Mouse (Mus musculus): Measurements from ENCODE around the gene Ppme1.

Gene Ppme1

DNA sequence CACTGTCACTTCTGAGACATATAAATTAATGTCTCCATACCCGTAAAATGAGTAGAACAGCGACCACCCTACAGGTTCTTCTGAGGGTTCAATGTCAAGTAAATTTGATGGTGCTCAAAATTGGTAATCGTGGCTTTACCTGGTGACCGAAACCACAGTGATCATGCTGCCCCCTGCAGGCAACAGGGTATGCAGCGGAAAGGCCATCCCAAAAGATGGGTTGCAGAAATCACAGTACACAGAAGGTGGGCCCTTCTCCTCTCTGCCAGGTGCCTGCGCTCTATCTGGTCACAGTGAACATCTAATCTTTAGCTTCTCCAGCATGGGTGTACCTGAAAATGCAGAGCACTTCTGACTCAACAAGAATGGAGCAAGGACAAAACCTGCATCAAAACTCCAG lies 46.6 kb downstream of the Ppme1 start:
- DNase-seq: peak; percentile 26

DNA sequence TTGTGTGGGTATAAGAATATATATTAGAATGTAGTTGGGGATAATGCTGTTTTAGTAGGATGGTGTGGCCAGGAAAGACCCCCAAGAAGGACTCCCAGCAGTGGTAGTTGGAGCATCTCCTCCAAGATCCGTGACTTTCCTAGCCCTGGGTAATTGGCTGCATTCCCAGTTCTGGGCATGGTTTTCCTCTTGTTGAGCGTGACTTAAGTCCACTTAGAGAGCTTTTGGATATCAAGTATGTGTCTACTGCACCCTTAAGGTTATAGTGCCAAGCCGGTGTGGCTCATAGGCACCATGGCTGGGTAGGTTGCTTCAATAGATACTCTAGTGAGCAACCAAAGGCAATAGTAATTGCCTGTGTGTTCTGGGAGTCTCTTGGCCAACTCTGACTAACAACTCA lies 48.4 kb downstream of the Ppme1 start:
- no peak for DNase-seq

DNA sequence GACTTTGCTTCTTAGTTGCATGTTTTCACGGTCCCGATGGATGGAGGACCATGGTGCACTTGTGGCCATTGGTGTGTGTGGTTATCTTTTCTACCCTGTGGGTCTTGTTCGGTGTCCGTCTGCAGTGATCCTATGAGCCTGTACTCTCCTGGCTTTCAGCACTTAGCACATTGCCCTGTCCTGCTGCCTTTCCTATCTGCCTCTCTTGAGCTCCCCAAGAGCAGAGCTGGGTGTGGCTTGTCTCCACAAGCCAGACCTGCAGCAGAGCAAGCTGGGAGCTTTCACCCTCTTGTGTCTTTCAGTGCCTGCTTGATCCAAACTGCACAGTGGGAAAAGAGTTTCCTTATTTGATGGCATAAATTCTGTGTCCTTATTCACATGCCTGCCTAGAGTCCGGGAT lies 54.6 kb downstream of the Ppme1 start:
- DNase-seq: no peak

DNA sequence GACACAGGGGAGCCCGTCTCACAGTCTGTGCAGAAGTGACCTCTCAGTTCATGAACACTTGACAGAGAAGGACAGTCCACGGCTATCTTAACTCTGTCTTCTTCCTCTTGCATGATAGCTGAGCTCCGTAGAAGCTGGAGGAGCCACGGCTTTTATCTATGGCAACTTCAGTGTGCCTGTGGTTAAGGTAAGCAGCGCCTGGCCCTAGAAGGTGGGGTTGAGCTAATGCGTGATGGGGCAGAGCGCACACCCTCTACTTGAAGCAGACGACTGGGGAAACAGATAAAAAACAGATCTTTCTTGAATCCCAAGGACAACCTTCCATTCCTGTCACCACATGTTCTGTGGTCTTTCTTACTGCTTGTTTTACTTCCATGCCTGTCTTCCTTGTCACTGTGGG lies 55.2 kb downstream of the Ppme1 start:
- DNase-seq: no peak

DNA sequence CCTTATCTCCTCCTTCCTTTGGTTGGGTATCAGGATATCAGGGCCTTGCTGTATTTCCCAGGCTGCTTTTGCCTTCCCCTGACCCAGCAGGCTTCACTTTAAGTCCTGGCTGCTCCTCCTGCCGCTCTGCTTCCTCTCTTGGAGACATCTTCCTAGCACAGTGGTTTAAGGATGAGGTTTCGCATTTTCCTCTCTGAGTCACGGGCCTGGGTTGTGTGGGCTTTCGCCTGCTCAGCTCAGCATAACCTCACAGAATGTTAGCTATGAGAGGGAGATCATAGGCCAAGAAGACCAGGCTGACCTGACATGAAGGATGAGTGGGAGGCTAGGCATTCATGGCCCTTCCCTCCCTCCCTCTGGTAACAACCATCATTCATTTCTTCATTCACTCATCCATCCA lies 59.4 kb downstream of the Ppme1 start:
- DNase-seq: no peak

DNA sequence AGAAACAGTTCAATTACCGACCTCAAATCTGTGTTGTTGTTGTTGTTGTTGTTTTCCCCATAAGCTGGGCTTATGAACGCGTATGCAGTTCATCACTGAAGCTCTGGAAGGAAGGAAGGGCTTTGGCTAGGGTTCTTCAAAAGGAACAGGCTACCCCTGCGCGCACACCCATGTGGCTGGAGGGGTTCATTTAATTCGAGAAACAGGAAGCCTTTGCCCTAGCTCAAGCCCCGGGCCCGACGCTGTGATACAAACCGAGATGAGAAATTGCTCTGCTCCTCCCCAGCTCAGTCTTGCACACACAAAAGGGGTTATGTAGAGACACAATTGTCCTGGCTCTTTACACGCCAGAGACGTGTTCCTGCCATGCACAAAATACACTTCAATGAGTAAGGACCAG lies 61.8 kb downstream of the Ppme1 start:
- no peak for DNase-seq

DNA sequence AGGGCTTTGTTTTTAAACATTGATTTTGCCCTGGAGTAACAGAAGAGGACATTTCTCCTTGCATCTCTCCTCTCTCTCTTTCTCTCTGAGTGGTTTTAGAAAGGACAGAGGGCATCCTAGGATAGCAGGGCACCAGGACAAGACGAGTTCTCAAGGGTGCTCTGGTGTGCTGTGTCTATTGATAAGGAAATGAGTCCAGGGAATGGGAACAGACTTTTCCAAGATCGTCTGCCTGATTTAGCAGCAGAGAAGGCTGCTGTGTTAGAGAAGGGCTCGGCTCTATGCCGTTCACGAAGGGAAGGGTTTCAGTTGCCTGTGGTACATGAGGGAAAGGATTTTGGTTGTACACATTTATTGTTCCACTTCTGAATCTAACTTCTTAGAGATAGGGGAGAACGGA lies 62.4 kb downstream of the Ppme1 start:
- no peak for DNase-seq

DNA sequence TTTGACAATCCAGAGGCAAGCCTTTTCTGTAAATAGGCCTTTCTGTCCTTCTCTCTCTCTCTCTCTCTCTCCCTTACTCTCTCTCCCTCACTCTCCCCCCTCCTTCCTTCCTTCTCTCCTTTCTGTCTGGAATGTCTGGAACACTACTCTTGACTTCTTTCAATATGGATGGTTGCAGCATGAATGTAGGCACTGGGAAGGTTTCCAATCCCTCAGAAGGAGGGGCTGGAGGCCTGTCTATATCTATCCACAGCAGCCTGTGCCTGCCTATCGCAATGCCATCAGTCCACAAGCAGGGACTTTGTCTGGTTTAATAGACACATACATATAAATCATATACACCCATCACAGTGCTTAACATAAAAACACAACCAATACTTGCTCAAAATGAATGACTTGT lies 62.9 kb downstream of the Ppme1 start:
- no peak for DNase-seq

DNA sequence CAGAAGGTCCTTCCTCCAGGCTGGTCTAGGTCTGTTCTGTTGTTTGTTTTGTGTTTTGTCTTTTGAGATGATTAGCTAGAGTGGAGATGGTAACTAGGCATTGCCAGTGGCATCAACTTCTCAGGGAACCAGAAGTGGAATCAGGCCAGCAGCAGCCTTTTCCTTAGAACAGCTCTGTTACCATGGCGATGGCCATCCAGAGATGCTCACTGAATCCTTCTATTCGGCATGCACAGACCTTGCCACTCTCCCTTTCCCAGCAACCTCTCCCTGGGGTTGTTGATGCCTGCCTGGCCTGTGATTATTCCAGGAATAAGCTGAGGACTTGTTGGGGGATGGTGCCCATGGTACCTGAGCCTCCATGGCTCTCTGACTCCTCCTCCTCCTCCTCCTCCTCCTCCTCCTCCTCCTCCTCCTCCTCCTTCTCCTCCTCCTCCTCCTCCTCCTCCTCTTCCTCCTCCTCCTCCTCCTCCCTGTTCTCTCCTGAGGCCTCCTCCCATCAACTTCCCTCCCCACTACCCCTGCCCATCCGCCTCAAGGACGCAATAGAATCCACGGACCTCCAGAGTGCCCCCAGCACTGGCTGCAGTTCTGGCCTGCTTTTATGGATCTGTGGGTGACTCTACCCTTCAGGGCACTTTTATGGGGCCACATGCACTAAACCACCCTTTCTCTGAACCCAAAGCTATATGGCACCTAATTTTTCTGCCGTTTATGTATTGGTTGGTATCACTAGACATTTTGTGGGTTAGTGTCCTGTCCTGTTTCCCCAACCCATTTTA lies 64.0 kb downstream of the Ppme1 start:
- peak; percentile 73 for DNase-seq

DNA sequence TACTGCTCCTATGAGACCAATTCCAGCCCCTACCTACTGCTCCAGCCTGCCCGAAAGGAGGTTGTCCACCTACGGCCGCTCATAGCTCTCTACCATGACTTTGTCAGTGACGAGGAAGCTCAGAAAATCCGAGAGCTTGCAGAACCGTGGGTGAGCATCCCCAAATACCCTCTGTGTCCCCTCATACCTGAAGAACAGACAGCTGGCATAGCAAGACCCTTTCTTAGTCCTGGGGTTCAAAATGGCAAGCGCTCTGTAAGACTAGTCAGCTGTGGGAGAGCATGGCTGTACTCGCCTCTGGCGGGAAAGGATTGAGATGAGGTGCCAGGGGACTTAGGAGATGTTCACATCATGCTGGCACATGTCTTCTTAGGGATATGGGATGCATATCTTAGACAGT lies 66.2 kb downstream of the Ppme1 start:
- DNase-seq: no peak

DNA sequence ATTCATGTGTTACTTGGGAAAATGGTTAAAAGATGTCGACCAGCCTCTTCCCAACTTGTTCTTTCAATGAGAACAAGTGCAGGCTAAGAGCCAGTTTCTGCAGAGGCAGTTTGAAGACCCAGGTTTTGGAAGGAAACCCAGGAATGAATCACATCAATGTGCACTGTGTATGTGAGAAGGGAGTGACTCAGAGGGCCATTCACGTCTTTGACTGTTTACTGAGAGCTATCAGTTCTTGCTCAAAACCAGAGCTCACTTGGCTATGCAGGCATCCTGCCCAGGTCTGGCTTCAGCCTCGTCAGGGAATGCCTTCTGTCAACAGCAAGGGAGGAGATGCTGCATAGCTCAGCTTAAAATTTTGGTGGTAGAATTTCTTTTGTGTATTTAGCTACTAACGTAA lies 69.8 kb downstream of the Ppme1 start:
- DNase-seq: peak; percentile 82

DNA sequence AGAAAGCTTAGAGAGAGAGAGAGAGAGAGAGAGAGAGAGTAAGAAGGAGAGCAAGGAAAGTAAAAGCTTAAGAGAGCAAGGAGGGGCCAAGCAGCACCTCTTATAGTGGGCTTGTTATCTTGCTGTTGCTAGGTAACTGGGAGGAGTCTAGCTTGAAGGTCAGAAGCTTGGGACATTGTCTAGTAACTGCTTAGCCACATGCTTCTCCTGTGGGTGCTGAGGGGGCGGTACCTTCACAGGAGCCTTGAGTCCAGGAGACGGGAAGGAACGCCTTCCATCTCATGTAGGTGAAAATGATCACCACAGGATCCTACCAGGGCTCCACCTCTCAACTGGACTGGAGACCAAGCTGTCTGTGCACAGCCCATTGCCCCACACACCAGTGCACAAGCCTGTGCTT lies 70.7 kb downstream of the Ppme1 start:
- no peak for DNase-seq

DNA sequence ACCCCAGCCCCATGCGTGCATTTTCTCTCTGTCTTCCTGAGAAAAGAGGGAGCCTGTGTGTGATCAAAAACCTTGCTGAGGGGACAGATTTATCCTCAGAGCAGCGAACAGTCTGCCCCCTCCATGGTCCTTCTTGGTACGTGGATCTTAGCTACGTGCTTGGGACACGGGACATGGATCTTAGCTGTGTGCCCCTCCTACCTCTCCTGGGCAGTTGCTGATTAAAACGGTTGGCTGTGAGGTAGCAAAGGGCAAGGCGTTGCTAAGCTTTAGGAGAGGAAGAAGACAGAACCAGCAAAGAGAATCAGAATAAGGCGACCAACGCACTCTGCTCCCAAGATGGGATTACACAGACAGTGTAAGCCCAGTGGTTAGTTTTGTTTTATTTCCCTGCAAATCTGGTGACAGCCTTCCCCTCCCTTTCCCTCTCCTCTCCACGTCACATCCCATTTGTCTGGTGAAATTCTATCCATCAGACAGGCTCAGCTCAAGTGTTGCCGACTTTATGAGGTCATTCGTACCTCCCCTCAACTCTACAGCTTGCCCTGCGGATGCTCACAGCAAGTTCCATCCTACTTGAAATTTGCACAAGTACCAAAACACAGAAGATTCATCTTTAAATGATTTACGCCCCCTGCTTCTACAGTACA lies 73.1 kb downstream of the Ppme1 start:
- no peak for DNase-seq

DNA sequence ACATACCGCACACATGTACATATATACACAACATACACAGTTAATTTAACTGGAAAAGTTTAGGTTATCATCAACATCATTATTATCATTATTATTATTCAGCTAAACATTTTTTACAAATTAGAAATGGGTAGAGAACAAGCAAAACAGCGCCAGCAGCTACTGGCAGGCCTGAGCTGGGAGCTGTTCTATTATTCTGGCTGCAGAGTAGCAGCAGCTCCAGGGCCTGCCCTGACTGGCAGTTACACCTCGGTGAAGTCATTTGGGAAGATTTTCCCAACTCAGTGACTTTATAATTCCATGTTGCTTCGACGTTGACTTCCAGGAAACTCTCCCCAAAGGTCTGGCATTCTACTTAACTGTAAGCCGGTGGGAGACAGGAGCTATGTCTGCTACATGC lies 75.4 kb downstream of the Ppme1 start:
- DNase-seq: no peak

DNA sequence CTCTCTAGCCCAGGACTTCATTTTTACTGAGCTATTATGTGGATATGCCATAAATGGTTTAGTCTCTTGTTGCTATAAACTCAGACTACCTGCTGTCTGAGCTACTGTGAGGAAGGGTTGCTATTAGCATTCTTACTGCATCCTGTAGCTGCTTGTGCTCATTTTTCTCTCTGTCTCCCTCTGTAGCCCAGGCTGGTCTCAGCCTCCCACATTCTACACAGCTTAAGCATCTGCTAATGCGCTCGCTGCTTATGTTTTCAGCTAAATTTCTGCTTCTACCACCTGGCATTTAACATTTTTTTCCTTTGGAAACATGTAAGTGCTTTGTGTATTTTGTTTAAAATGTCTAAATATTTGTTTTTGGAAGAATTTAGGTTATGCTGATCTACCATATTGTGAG lies 76.4 kb downstream of the Ppme1 start:
- DNase-seq: peak; percentile 56

DNA sequence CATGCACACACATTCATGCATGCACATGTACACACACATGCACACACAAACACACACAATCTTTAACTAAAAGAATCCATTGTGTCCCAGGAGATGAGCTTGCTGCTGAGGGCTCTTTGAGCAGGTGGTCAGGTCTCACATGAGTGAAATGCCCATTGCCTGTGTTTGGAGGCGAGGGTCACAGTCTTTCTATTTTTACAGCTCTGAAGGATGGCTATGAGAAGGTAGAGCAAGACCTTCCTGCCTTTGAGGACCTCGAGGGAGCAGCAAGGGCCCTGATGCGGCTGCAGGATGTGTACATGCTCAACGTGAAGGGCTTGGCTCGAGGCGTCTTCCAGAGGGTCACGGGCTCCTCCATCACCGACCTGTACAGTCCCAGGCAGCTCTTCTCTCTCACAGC lies 78.6 kb downstream of the Ppme1 start:
- no peak for DNase-seq

DNA sequence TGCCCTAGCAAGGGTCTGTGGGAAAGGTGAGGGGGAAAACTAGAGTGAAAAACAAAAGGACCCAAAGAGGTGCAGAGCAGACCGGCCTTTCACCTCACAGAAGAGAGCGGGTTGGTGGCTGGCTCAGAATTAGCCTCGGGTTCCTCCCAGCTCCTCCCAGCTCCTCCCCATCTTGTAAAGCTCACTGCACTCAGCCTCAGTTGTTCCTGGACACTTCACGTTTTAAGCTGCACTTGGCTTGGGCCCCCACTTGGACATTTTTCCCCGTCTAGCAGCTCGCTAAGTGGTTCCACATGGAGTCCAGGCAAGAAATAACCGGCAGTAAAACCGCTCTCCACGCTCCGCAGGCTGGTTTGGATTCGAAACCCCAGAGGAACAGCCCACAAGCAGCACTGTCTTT lies 83.5 kb downstream of the Ppme1 start:
- no peak for DNase-seq

DNA sequence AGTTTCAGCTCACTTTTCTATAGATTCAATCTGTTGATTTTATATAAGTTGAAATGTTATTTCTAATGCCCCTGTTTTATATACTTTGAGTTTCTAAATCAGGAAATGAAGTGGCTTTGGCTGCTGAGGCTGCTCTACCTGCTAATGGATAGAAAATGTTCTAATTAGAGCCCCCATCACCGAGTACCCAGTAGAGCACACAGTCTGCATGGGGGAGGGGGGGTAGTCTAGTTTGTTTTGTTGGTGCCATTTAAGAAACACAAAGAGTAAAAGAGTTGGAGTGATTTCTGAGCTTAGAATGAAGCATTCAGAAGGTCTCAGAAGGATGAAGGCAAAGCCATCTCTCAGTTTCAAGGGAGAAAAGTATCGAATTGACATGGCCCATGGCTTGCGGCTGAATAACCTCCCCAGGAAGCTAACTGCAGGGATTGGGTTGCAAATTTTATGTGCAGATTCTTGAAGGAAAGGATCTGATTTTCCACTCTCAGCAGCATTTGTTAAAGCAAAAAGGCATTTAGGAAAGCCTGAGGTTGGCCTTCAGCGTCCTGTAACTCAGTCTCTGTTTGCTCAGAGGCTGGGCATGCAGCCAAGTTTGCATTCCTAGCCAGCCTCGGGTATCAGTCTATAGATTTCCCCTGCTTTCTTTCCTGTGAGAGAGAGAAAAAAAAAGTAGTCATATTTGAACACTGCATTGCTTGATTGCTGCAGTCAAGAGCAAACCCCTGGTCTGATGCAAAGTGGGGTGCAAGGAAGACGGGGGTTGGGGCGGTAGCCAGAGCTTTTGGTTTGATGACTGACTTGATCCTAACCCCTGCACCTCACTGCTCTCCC lies 84.1 kb downstream of the Ppme1 start:
- DNase-seq: no peak

DNA sequence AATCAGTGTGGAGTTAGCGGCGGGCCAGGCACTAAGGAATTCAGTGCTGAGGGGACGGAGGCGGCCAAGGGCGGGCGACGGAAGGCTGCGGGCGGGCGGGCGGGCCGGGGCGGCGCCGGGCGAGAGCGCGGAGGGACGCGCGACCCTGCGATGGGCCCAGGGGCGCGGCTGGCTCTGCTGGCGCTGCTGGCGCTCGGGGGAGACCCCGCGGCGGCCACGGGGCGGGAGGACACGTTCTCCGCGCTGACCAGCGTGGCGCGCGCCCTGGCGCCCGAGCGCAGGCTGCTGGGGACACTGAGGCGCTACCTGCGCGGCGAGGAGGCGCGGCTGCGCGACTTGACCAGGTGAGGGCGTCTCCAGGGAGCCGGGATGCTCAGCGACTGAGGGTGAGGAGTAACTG lies 86.7 kb downstream of the Ppme1 start, which contains the start of gene P4ha3:
Gene P4ha3, plus strand, starts transcription at position 138 of the 400 bp plus-strand sequence.
- no peak for DNase-seq

DNA sequence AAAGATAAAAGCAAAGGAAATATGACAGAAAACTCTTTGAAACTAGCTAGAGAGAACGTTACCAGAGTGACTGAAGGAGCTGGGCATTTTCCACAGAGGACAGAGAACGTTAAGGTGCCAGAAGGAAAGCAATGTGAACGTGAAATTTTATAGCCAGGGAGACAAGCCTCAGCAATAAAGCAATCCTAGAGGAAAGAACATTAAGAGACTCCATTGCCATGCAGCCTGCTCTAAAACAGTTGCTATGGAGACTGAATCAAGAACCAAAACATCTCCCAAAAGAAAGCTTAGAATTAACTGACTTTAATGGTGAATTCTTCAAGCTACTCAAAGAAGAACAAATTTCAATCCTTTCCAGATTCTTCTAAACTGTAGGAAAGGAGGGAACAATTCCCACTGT lies 88.8 kb downstream of the Ppme1 start:
- no peak for DNase-seq

DNA sequence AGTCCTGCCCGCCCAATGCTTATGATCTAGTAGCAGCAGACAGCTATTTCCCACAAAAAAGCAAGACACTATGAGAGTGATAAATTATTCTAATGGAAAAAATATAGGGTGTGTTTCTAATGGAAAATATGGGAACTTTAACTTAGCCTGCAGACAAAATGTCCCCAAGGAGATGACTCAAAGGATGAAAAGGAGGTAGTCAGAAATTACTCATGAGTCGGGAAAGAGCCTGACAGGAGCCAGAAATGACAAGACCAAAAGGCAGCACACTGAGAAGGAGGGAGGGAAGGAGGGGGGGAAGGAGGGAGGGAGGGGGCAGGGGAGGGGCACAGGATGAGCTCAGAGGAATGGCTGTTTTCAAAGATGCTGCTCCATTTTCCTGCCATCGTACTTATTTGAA lies 90.5 kb downstream of the Ppme1 start:
- DNase-seq: no peak

DNA sequence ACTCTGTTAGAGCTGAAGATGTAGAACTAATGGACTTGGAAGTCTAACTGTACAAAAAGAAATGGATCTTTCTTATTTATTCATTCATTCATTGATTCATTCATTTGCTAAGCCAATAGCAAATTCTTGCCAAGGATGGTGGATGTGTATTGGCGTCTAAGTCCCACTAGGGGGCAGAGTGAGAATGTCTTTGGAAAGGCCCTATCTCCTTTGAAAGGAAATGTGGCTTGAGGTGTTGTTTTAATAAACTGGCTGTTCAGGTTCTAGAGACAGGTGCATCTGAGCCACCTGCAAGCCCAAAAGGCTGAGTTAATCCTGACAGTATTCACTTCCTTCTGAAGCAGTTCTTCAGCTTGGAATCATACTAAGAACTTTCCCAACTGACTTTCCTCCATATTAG lies 92.3 kb downstream of the Ppme1 start:
- no peak for DNase-seq
